Mouse (Mus musculus): ENCODE measurements around the gene Sorcs3.

DNA sequence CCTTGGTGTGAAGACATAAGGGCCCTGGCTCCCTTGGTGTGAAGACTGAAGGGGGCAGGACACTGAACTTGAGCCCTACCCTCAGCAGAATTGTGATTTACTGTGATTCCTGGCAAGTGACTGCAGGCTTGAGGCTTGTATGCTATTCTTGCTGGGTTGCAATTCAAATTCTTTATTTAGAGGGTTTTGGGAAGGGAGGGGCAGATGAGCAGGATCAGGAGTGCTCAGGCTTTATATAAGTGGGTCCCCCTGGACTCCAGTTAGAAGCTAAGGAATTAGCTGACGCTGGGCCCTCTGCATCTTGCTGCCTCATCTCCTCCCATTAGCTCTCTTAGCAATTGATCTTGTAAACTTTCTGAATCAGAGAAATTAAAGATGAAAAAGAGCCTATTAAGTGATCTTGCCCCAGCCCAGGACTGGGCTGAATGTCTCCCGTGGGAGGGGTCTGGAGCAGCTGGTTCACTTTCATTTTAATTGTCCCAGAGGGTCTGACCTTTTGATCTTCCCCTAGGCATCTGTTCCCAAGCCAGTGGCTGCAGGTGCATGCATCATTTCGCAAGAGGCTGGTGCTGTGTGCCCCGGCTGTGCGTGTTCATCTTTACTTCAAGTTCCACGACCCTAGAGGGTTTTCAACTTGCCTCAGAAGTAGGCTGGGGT lies 425.0 kb downstream of the Sorcs3 start:
- TF ChIP-seq CTCF (IDR thresholded peaks at IDR 0.05; ENCODE audit: low read depth) = no peak
- TF ChIP-seq EP300 (IDR thresholded peaks at IDR 0.05; ENCODE audit: low read depth) = no peak

Measured in heart, postnatal 0 days (tissue).